Mouse (Mus musculus) liver, adult 2 months (tissue): ENCODE data around the gene Rab44. TPM values are rescaled to one million over a fixed set of nuclear protein-coding genes. Genes with fewer than 3 reads are reported as not detected.

Experiments used
- DNase-seq: peaks from one replicate; pipeline ENCODE4 v3.0.0-alpha.2; 2011; ENCODE audit warnings: low read depth, low spot score; ENCODE audit errors: extremely low read depth
- H3K27ac ChIP-seq: fragments of 200-500 bp; replicated peaks from 2 replicates; pipeline ENCODE4 v1.5.1; 2012; ENCODE audit warnings: low read depth, mild to moderate bottlenecking, control low read depth, inconsistent platforms, low read length; ENCODE audit not compliant: insufficient read depth
- H3K27me3 ChIP-seq: fragments of 200-500 bp; 2 replicates; pipeline ENCODE4 v1.6.1; 2012; ENCODE audit warnings: mild to moderate bottlenecking, moderate library complexity, low read length, inconsistent platforms; ENCODE audit not compliant: control insufficient read depth, insufficient read depth
- H3K36me3 ChIP-seq: fragments of 200-500 bp; 2 replicates; pipeline ENCODE4 v1.6.1; 2012; ENCODE audit warnings: low read length, inconsistent platforms; ENCODE audit not compliant: control insufficient read depth, insufficient read depth
- H3K4me1 ChIP-seq: fragments of 200-500 bp; 2 replicates; pipeline ENCODE4 v1.6.1; 2011; ENCODE audit warnings: low read length; ENCODE audit not compliant: control insufficient read depth, insufficient read depth
- H3K4me3 ChIP-seq: fragments of 200-500 bp; 2 replicates; pipeline ENCODE4 v1.5.1; 2011; ENCODE audit warnings: low read depth, mild to moderate bottlenecking, control low read depth, low read length, moderate library complexity; ENCODE audit not compliant: insufficient read depth
- H3K79me2 ChIP-seq: fragments of 200-500 bp; 2 replicates; pipeline ENCODE4 v1.6.1; 2012; ENCODE audit warnings: inconsistent platforms, mild to moderate bottlenecking, low read length, moderate library complexity; ENCODE audit not compliant: control insufficient read depth, insufficient read depth
- H3K9ac ChIP-seq: fragments of 200-500 bp; 2 replicates; pipeline ENCODE4 v1.6.1; 2012; ENCODE audit warnings: low read depth, mild to moderate bottlenecking, control low read depth, inconsistent platforms, low read length
- CTCF ChIP-seq: fragments of 200-500 bp; IDR thresholded peaks from 2 replicates; pipeline ENCODE4 v1.5.1; 2011; ENCODE audit warnings: low read depth, low read length, control low read depth
- POLR2A ChIP-seq: fragments of 200-500 bp; IDR thresholded peaks from 2 replicates; pipeline ENCODE4 v1.6.1; 2011; ENCODE audit warnings: low read length, control low read depth; ENCODE audit not compliant: insufficient read depth; ENCODE audit errors: extremely low read depth
- WGBS: fragments of 180-500 bp; shearing (Covaris S2); methylation state at CpG from one replicate; pipeline ENCODE4 v1.1.7; 2018; 5-methylcytosine and 5-hydroxymethylcytosine counted together
- polyA plus RNA-seq: library from polyadenylated mRNA; depleted of rRNA; stranded (reverse); fragments of >200 nt; gene quantifications from 2 replicates; pipeline ENCODE4 v1.2.3, GENCODE M21; 2012
- total RNA-seq: library from RNA; depleted of rRNA; stranded (reverse); fragments of >200 nt; gene quantifications from 2 replicates; pipeline ENCODE4 v1.2.3, GENCODE M21; 2014

Rab44 gene
- total and polyA plus RNA-seq, 2 experiments: 0.15 TPM; not detected in 1

GRCm38 (mm10) chr17:29078519-29079383 is 35.2 kb upstream of the Rab44 start:
- no peaks in the 10 kb centered on the region for H3K27me3 ChIP-seq
- TF ChIP-seq CTCF (no peak), POLR2A (no peak)

GRCm38 (mm10) chr17:29080758-29081617 is 33.0 kb upstream of the Rab44 start:
- Histone ChIP-seq H3K4me3 (no peak overlapping the region), H3K79me2 (no peaks in the 10 kb centered on the region), H3K9ac (no peak overlapping the region), H3K27ac (no peak overlapping the region), H3K27me3 (no peaks in the 10 kb centered on the region), H3K4me1 (peaks cover 3% of the 10 kb centered on the region), H3K36me3 (no peaks in the 10 kb centered on the region)
- no peak for DNase-seq
- WGBS: 60% methylated on average over 22 of the region's 23 CpGs
- TF ChIP-seq POLR2A (no peak), CTCF (no peak)

More at GRCm38 (mm10) chr17:29078519-29079383, 35.2 kb upstream of the Rab44 start:
- Histone ChIP-seq H3K4me3 (peak overlapping the region; percentile 51; the same call in 1 of the 2 replicates), H3K79me2 (no peaks in the 10 kb centered on the region), H3K27ac (no peak overlapping the region; the same call in 1 of the 2 replicates), H3K36me3 (no peaks in the 10 kb centered on the region), H3K9ac (peak overlapping the region; percentile 61; the same call in 1 of the 2 replicates), H3K4me1 (peaks cover 3% of the 10 kb centered on the region)
- 8% methylated on average over 25 of the region's 25 CpGs for WGBS
- DNase-seq: peak; percentile 86

GRCm38 (mm10) chr17:29081618-29082381 is 32.1 kb upstream of the Rab44 start:
- DNase-seq: no peak
- 64% methylated on average over 21 of the region's 21 CpGs for WGBS
- Histone ChIP-seq H3K27me3 (no peaks in the 10 kb centered on the region), H3K36me3 (no peaks in the 10 kb centered on the region), H3K4me3 (no peak overlapping the region), H3K27ac (no peak overlapping the region), H3K4me1 (peaks cover 3% of the 10 kb centered on the region), H3K9ac (no peak overlapping the region), H3K79me2 (no peaks in the 10 kb centered on the region)
- TF ChIP-seq CTCF (no peak), POLR2A (no peak)

GRCm38 (mm10) chr17:29083586-29083985 is 30.4 kb upstream of the Rab44 start:
- no peaks in the 10 kb centered on the region for H3K79me2 ChIP-seq

GRCm38 (mm10) chr17:29084656-29085055 is 29.3 kb upstream of the Rab44 start:
- Histone ChIP-seq H3K27ac (no peak overlapping the region), H3K27me3 (no peaks in the 10 kb centered on the region), H3K9ac (no peak overlapping the region), H3K36me3 (no peaks in the 10 kb centered on the region), H3K79me2 (no peaks in the 10 kb centered on the region), H3K4me3 (no peak overlapping the region), H3K4me1 (no peaks in the 10 kb centered on the region)
- WGBS: 89% methylated on average over 7 of the region's 7 CpGs
- no peak for TF ChIP-seq CTCF
- TF ChIP-seq POLR2A: no peak
- no peak for DNase-seq

More at GRCm38 (mm10) chr17:29083586-29083985, 30.4 kb upstream of the Rab44 start:
- no peak for DNase-seq
- Histone ChIP-seq H3K4me1 (peaks cover under 1% of the 10 kb centered on the region; the same call in 1 of the 2 replicates), H3K9ac (no peak overlapping the region), H3K4me3 (no peak overlapping the region), H3K27me3 (no peaks in the 10 kb centered on the region), H3K36me3 (no peaks in the 10 kb centered on the region), H3K27ac (no peak overlapping the region)
- WGBS: 96% methylated on average over 8 of the region's 8 CpGs
- TF ChIP-seq CTCF: no peak
- TF ChIP-seq POLR2A: no peak
